Mouse (Mus musculus): Measurements from ENCODE around the gene Celsr1.
"Not testable (repeated sequence)": the region's sequence is repeated elsewhere in the genome, so short reads cannot be mapped to it uniquely, and the experiment has no call there.

Celsr1 gene

GRCm38 (mm10) chr15:85892498-85893118 is 141.0 kb downstream of the Celsr1 start:
- no peak for DNase-seq (ENCODE audit: low spot score)

GRCm38 (mm10) chr15:85891971-85892370 is 141.6 kb downstream of the Celsr1 start:
- no peak for DNase-seq (ENCODE audit: low spot score)

DNA sequence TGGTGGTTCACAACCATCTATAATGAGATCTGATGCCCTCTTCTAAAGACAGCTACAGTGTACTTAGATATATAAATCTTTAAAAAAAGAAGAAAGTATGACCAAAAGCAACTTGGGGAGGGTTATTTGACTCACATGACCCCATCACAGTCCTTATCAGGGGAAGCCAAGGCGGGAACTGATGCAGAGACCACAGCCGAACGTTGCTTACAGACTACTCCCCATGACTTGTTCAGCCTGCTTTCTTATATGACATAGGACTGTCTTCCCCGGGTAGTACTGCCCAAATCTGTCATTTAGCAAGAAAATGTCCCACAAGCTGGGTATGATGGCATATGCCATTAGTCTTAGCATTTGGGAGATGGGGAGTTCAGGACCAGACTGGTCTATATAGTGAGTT is 144.3 kb downstream of the Celsr1 start:
- no peak for DNase-seq (ENCODE audit: low spot score)

- DNase-seq (ENCODE audit: low spot score), result no peak
Observed at GRCm38 (mm10) chr15:85885606-85886005, 148.0 kb downstream of the Celsr1 start.

DNA sequence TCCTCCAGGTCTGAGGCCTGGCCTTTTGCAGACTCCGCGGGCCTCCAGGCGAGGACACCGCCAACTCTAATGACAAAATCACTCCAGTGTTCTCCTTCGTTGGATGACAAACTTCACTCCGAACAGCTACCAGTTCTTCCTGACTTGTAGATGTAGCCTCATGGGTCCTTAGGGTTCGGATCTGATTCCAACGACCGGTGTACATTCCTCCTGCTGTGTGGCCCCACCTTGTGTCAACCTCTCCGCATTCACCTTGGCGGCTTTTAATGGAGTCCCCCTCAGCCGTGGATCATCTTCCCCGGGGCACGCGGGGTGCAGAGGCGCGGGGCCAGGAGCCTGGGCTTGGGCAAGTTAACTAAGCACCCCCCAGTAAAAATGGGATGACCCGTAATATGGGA is 154.1 kb downstream of the Celsr1 start:
- DNase-seq (ENCODE audit: low spot score), result no peak

- peak; percentile 89 for DNase-seq (ENCODE audit: low spot score)
Observed at GRCm38 (mm10) chr15:85878848-85879497, 154.6 kb downstream of the Celsr1 start, which contains the start of gene Trmu. Trmu (plus strand) TSS chr15:85879312.

GRCm38 (mm10) chr15:85877336-85877735 is 156.2 kb downstream of the Celsr1 start:
- no peak for DNase-seq (ENCODE audit: low spot score)

- DNase-seq (ENCODE audit: low spot score), result peak; percentile 55
Observed at GRCm38 (mm10) chr15:85867696-85868095, 165.9 kb downstream of the Celsr1 start.

GRCm38 (mm10) chr15:85865913-85866312 is 167.7 kb downstream of the Celsr1 start:
- DNase-seq (ENCODE audit: low spot score), result not testable (repeated sequence)

GRCm38 (mm10) chr15:85859490-85860031 is 174.0 kb downstream of the Celsr1 start, which contains the start of gene Gtse1:
Gtse1 (plus strand) TSS chr15:85859745.
- DNase-seq (ENCODE audit: low spot score), result peak; percentile 89

GRCm38 (mm10) chr15:85858980-85859489 is 174.5 kb downstream of the Celsr1 start:
- DNase-seq (ENCODE audit: low spot score), result no peak

DNA sequence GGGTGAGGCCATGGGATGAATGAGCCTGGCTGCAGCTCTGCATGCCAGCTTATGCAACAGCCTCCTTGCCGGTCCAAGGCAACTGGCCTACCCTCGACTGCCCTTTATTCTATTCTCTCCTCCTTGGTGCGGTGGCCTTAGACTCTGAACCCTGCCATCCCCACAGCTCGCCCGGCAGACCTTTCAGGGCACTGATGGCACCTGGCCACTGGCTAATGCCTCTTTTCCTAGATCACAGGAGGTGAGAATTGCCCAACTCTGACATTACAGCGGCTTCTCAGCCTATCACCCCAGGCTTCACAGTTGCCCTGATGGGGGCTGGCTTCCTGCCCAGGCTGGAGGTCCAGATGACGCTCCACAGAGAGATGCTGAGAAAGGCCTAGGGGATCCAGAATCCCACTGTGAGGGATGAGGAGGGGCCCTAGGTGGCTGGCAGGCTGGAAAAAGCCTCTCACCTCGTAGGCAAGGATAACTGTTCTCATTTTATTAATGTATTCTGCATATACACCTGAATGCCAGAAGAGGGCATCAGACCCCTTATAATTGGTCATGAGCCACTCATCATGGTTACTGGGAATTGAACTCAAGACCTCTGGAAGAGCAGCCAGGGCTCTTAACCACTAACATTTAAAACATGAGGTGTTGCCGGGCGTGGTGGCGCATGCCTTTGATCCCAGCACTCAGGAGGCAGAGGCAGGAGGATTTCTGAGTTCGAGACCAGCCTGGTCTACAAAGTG is 181.8 kb downstream of the Celsr1 start:
- DNase-seq (ENCODE audit: low spot score), result no peak

Measured in ovary, postnatal 36 days (tissue).